Mouse (Mus musculus) hindlimb bud, embryonic 11.5 days (tissue): ENCODE measurements around the gene Gpr63.
"Not testable (repeated sequence)": the region's sequence is repeated elsewhere in the genome, so short reads cannot be mapped to it uniquely, and the experiment has no call there.

Source experiments
- DNase-seq: peaks from one replicate; pipeline ENCODE4 v3.0.0-alpha.2; 2012; ENCODE audit warnings: low read depth, low spot score; ENCODE audit errors: extremely low spot score

The Gpr63 gene

GRCm38 (mm10) chr4:24966299-24966991 lies at the start of gene Gpr63:
Gene Gpr63, plus strand, starts transcription at chr4:24966407.
- no peak for DNase-seq

- DNase-seq: no peak
Observed at GRCm38 (mm10) chr4:24920006-24920577, 46.1 kb upstream of the Gpr63 start.

- no peak for DNase-seq
Observed at GRCm38 (mm10) chr4:24924726-24925125, 41.5 kb upstream of the Gpr63 start.

GRCm38 (mm10) chr4:24928260-24928780 lies 37.9 kb upstream of the Gpr63 start:
- DNase-seq: no peak

- no peak for DNase-seq
Observed at GRCm38 (mm10) chr4:24928926-24929325, 37.3 kb upstream of the Gpr63 start.

GRCm38 (mm10) chr4:24942728-24943424 lies 23.3 kb upstream of the Gpr63 start:
- no peak for DNase-seq

- no peak for DNase-seq
Observed at GRCm38 (mm10) chr4:24965918-24966298, 299 bp upstream of the Gpr63 start.

GRCm38 (mm10) chr4:24967251-24967650 lies 1.0 kb downstream of the Gpr63 start:
- no peak for DNase-seq

GRCm38 (mm10) chr4:24978589-24978988 lies 12.4 kb downstream of the Gpr63 start:
- DNase-seq: no peak

GRCm38 (mm10) chr4:24985612-24986011 lies 19.4 kb downstream of the Gpr63 start:
- no peak for DNase-seq

GRCm38 (mm10) chr4:24991475-24991874 lies 25.3 kb downstream of the Gpr63 start:
- no peak for DNase-seq

GRCm38 (mm10) chr4:25009328-25009727 lies 43.1 kb downstream of the Gpr63 start:
- DNase-seq: not testable (repeated sequence)

- no peak for DNase-seq
Observed at GRCm38 (mm10) chr4:25011780-25012179, 45.6 kb downstream of the Gpr63 start.

GRCm38 (mm10) chr4:25012726-25013125 lies 46.5 kb downstream of the Gpr63 start:
- no peak for DNase-seq

GRCm38 (mm10) chr4:25015017-25015655 lies 48.9 kb downstream of the Gpr63 start:
- DNase-seq: no peak

- DNase-seq: no peak
Observed at GRCm38 (mm10) chr4:25028252-25028651, 62.0 kb downstream of the Gpr63 start.

- DNase-seq: no peak
Observed at GRCm38 (mm10) chr4:25028752-25029151, 62.5 kb downstream of the Gpr63 start.

- no peak for DNase-seq
Observed at GRCm38 (mm10) chr4:25029875-25030274, 63.7 kb downstream of the Gpr63 start.

GRCm38 (mm10) chr4:25035158-25035791 lies 69.1 kb downstream of the Gpr63 start:
- no peak for DNase-seq

- DNase-seq: no peak
Observed at GRCm38 (mm10) chr4:25035806-25036205, 69.6 kb downstream of the Gpr63 start.

- no peak for DNase-seq
Observed at GRCm38 (mm10) chr4:25037260-25037659, 71.1 kb downstream of the Gpr63 start.
